Mouse (Mus musculus) neural tube, embryonic 15.5 days (tissue): ENCODE measurements around the gene Lrrc38. TPM values are rescaled to one million over a fixed set of nuclear protein-coding genes. Genes with fewer than 3 reads are reported as not detected.
A peak's percentile ranks its signal among the peaks of the same experiment; 100 is the strongest.

ENCODE experiments used
- ATAC-seq: fragments of 200-750 bp; cut with Nextera tagmentation; 2 replicates; pipeline ENCODE4 v1.8.0; 2017; ENCODE audit warnings: mild to moderate bottlenecking, moderate TSS enrichment, moderate library complexity; ENCODE audit not compliant: low FRiP score
- H3K27ac ChIP-seq: fragments of 300-500 bp; sonication (generic); replicated peaks from 2 replicates; pipeline ENCODE4 v1.5.1; 2015; ENCODE audit warnings: mild to moderate bottlenecking, inconsistent platforms
- H3K27me3 ChIP-seq: fragments of 300-500 bp; sonication (generic); replicated peaks from 2 replicates; pipeline ENCODE4 v1.6.1; 2015; ENCODE audit warnings: inconsistent platforms
- H3K36me3 ChIP-seq: fragments of 300-500 bp; sonication (generic); 2 replicates; pipeline ENCODE4 v1.6.1; 2015; ENCODE audit warnings: inconsistent platforms
- H3K4me1 ChIP-seq: fragments of 300-500 bp; sonication (generic); 2 replicates; pipeline ENCODE4 v1.6.1; 2015; ENCODE audit warnings: inconsistent platforms
- H3K4me2 ChIP-seq: fragments of 300-500 bp; sonication (generic); 2 replicates; pipeline ENCODE4 v1.6.1; 2015; ENCODE audit warnings: inconsistent platforms, mild to moderate bottlenecking, moderate library complexity
- H3K4me3 ChIP-seq: fragments of 300-500 bp; sonication (generic); replicated peaks from 2 replicates; pipeline ENCODE4 v1.5.1; 2015; ENCODE audit warnings: mild to moderate bottlenecking, inconsistent platforms
- H3K9ac ChIP-seq: fragments of 300-500 bp; sonication (generic); replicated peaks from 2 replicates; pipeline ENCODE4 v1.6.1; 2015; ENCODE audit warnings: mild to moderate bottlenecking, inconsistent platforms
- H3K9me3 ChIP-seq: fragments of 300-500 bp; sonication (generic); replicated peaks from 2 replicates; pipeline ENCODE4 v1.6.1; 2016; ENCODE audit warnings: inconsistent platforms
- WGBS: fragments of 180-500 bp; shearing (Covaris S2); methylation state at CpG from one replicate; pipeline ENCODE4 v1.1.7; 2015; ENCODE audit warnings: mixed read lengths; 5-methylcytosine and 5-hydroxymethylcytosine counted together
- polyA plus RNA-seq: library from polyadenylated mRNA; unstranded; fragments of >200 nt; fragmentation: Nextera tagmentation; extraction: Ambion mirVana; gene quantifications from 2 replicates; pipeline ENCODE4 v1.2.1, GENCODE M21; 2015

Gene Lrrc38
- 0.59 and 0.70 TPM in 2 replicates for polyA plus RNA-seq

GRCm38 (mm10) chr4:143349484-143349906 is at the start of gene Lrrc38:
TSS of gene Lrrc38 (plus strand) at chr4:143349757.
- ATAC-seq: peak; percentile 4; the same call in 1 of the 2 replicates
- under 1% methylated on average over 19 of the region's 19 CpGs for WGBS
- Histone ChIP-seq H3K27me3 (peaks cover 49% of the 10 kb centered on the region), H3K4me3 (peak within 1 kb of the TSS; percentile 52), H3K4me1 (peaks cover 20% of the 10 kb centered on the region), H3K9me3 (no peaks in the 10 kb centered on the region), H3K36me3 (no peaks in the 10 kb centered on the region), H3K27ac (no peak within 1 kb of the TSS), H3K9ac (peak within 1 kb of the TSS; percentile 58), H3K4me2 (peak within 1 kb of the TSS; percentile 100)

- no peaks in the 10 kb centered on the region for H3K36me3 ChIP-seq
- peak overlapping the region; percentile 61 for H3K4me2 ChIP-seq
- H3K9me3 ChIP-seq: no peaks in the 10 kb centered on the region
- WGBS: 9% methylated on average over 12 of the region's 12 CpGs
- no peak overlapping the region for H3K27ac ChIP-seq
- peaks cover 36% of the 10 kb centered on the region for H3K4me1 ChIP-seq
- no peak overlapping the region for H3K4me3 ChIP-seq
- ATAC-seq: no peak
- H3K27me3 ChIP-seq: no peaks in the 10 kb centered on the region; the same call in 1 of the 2 replicates
- H3K9ac ChIP-seq: no peak overlapping the region
These were observed 49.4 kb upstream of the Lrrc38 start for GRCm38 (mm10) chr4:143300113-143300688.

GRCm38 (mm10) chr4:143301042-143301441 is 48.5 kb upstream of the Lrrc38 start:
- H3K36me3 ChIP-seq: no peaks in the 10 kb centered on the region
- peaks cover 31% of the 10 kb centered on the region for H3K4me1 ChIP-seq
- H3K27me3 ChIP-seq: no peaks in the 10 kb centered on the region; the same call in 1 of the 2 replicates
- no peak overlapping the region for H3K9ac ChIP-seq
- H3K27ac ChIP-seq: no peak overlapping the region
- no peaks in the 10 kb centered on the region for H3K9me3 ChIP-seq
- 50% methylated on average over 5 of the region's 5 CpGs for WGBS
- H3K4me3 ChIP-seq: no peak overlapping the region
- H3K4me2 ChIP-seq: no peak overlapping the region
- no peak for ATAC-seq

- no peak overlapping the region for H3K27ac ChIP-seq
- no peaks in the 10 kb centered on the region for H3K36me3 ChIP-seq
- no peak for ATAC-seq
- H3K4me2 ChIP-seq: no peak overlapping the region
- H3K4me1 ChIP-seq: peaks cover 30% of the 10 kb centered on the region
- H3K4me3 ChIP-seq: no peak overlapping the region
- WGBS: 76% methylated on average over 4 of the region's 4 CpGs
- no peaks in the 10 kb centered on the region; the same call in 1 of the 2 replicates for H3K27me3 ChIP-seq
- no peaks in the 10 kb centered on the region for H3K9me3 ChIP-seq
- no peak overlapping the region for H3K9ac ChIP-seq
These were observed 47.7 kb upstream of the Lrrc38 start for GRCm38 (mm10) chr4:143301875-143302274.

- ATAC-seq: no peak
- WGBS: 55% methylated on average over 11 of the region's 11 CpGs
- Histone ChIP-seq H3K4me2 (no peak overlapping the region), H3K27ac (no peak overlapping the region), H3K9me3 (no peaks in the 10 kb centered on the region), H3K4me3 (no peak overlapping the region), H3K9ac (no peak overlapping the region), H3K27me3 (no peaks in the 10 kb centered on the region; the same call in 1 of the 2 replicates), H3K4me1 (peaks cover 25% of the 10 kb centered on the region), H3K36me3 (no peaks in the 10 kb centered on the region)
These were observed 47.2 kb upstream of the Lrrc38 start for GRCm38 (mm10) chr4:143302279-143302890.

- WGBS: 96% methylated on average over 4 of the region's 4 CpGs
- Histone ChIP-seq H3K4me2 (no peak overlapping the region), H3K36me3 (no peaks in the 10 kb centered on the region), H3K9me3 (no peaks in the 10 kb centered on the region), H3K4me1 (peaks cover 3% of the 10 kb centered on the region; the same call in 1 of the 2 replicates), H3K27ac (no peak overlapping the region), H3K9ac (no peak overlapping the region), H3K27me3 (no peaks in the 10 kb centered on the region; the same call in 1 of the 2 replicates), H3K4me3 (no peak overlapping the region)
- no peak for ATAC-seq
These were observed 44.5 kb upstream of the Lrrc38 start for GRCm38 (mm10) chr4:143305031-143305430.

GRCm38 (mm10) chr4:143305987-143306772 is 43.4 kb upstream of the Lrrc38 start:
- ATAC-seq: no peak
- H3K9ac ChIP-seq: no peak overlapping the region
- H3K9me3 ChIP-seq: no peaks in the 10 kb centered on the region
- H3K27ac ChIP-seq: no peak overlapping the region
- H3K4me2 ChIP-seq: no peak overlapping the region
- H3K27me3 ChIP-seq: no peaks in the 10 kb centered on the region; the same call in 1 of the 2 replicates
- WGBS: 49% methylated on average over 5 of the region's 5 CpGs
- no peak overlapping the region for H3K4me3 ChIP-seq
- no peaks in the 10 kb centered on the region for H3K36me3 ChIP-seq
- H3K4me1 ChIP-seq: peaks cover 2% of the 10 kb centered on the region; the same call in 1 of the 2 replicates

- peaks cover under 1% of the 10 kb centered on the region; the same call in 1 of the 2 replicates for H3K4me1 ChIP-seq
- H3K9ac ChIP-seq: no peak overlapping the region
- no peak overlapping the region for H3K27ac ChIP-seq
- 39% methylated on average over 2 of the region's 2 CpGs for WGBS
- no peaks in the 10 kb centered on the region for H3K36me3 ChIP-seq
- H3K4me2 ChIP-seq: no peak overlapping the region
- no peak for ATAC-seq
- no peak overlapping the region for H3K4me3 ChIP-seq
- H3K9me3 ChIP-seq: no peaks in the 10 kb centered on the region
- no peaks in the 10 kb centered on the region for H3K27me3 ChIP-seq
These were observed 38.2 kb upstream of the Lrrc38 start for GRCm38 (mm10) chr4:143311341-143311740.

- H3K9ac ChIP-seq: no peak overlapping the region
- H3K4me1 ChIP-seq: no peaks in the 10 kb centered on the region
- H3K36me3 ChIP-seq: no peaks in the 10 kb centered on the region
- H3K4me3 ChIP-seq: no peak overlapping the region
- H3K4me2 ChIP-seq: no peak overlapping the region
- no peaks in the 10 kb centered on the region for H3K27me3 ChIP-seq
- H3K9me3 ChIP-seq: no peaks in the 10 kb centered on the region
- H3K27ac ChIP-seq: no peak overlapping the region
- ATAC-seq: no peak
- WGBS: 89% methylated on average over 6 of the region's 6 CpGs
These were observed 36.3 kb upstream of the Lrrc38 start for GRCm38 (mm10) chr4:143313299-143313698.

GRCm38 (mm10) chr4:143324176-143324924 is 25.2 kb upstream of the Lrrc38 start:
- ATAC-seq: 0 out of 2 replicates have a peak, but pooled peaks have one; percentile 12
- peak overlapping the region; percentile 59 for H3K4me2 ChIP-seq
- no peak overlapping the region for H3K4me3 ChIP-seq
- no peaks in the 10 kb centered on the region for H3K27me3 ChIP-seq
- H3K27ac ChIP-seq: 0 out of 2 replicates have a peak overlapping the region, but pooled peaks have one; percentile 13
- H3K36me3 ChIP-seq: no peaks in the 10 kb centered on the region
- H3K9ac ChIP-seq: no peak overlapping the region
- H3K9me3 ChIP-seq: no peaks in the 10 kb centered on the region
- 12% methylated on average over 9 of the region's 11 CpGs for WGBS
- peaks cover 10% of the 10 kb centered on the region for H3K4me1 ChIP-seq
